Comparison of ENCODE assay signal across 19 mouse cellular contexts in the genomic region with DNA sequence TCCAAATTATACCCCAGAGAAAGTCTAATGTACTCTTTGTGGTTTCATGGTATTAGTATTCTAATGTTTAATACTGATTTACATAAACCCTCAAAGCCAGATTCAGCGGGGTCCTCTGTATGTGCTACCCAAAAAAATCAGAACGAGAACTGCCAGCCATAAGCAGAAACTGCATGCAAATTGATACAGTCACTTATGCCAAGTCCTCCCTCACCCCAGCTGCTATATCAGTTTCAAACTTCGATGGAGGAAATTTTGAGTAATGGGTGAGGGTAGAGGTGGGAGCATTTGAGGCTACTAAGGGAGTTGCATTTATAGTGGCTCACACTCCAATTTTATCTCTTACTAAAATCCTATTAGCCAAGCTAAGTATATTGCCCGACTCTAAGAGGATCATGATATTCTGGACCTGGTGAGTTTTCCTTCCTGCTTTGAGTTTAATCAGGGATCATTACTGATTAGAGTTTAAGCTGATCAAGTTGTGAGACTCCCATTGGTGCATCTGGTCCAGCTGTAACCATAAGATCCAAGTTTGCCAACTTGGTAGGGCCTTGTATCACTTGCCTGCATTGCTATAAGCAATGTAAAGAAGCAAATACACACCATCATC.
DNase-seq lines count a peak whose midpoint lies in the region; TF ChIP-seq lines count a peak whose summit lies in the region.
"Had no signal": no experiment of that assay in that cellular context is flagged by ENCODE, and none has a peak within 500 bp of the region (broad histone marks: within the 10 kb centered on the region; RNA-seq: fewer than 3 reads in every experiment).

No protein-coding gene starts in this region.

- TF ChIP-seq CTCF in left cerebral cortex, adult 2 months (IDR thresholded peaks at IDR 0.05): no peak

- H3K4me3 ChIP-seq in left cerebral cortex, adult 2 months: no peak overlapping the region
- H3K4me3 ChIP-seq: embryonic facial prominence, embryonic 15.5 days; heart, embryonic 10.5 days; hindbrain, embryonic 10.5 days; limb, embryonic 12.5 days; liver, embryonic 13.5 days had no signal

- DNase-seq in left cerebral cortex, adult 2 months (ENCODE audit: extremely low spot score in 1 of 2, low spot score in 2 of 2): no peak
- DNase-seq in left cerebral cortex, postnatal 4 days: no peak
- DNase-seq in brain, adult 2 months (ENCODE audit: low read depth, low spot score): peak; percentile 69
- DNase-seq in frontal cortex, postnatal 36 days (ENCODE audit: low spot score in 2 of 2): peak; percentile 18 to 54
- peak; percentile 27 to 78 for DNase-seq in layer of hippocampus, postnatal 14 days (ENCODE audit: low spot score in 2 of 2)
- no peak for DNase-seq in kidney, postnatal 10 days
- DNase-seq in testis, postnatal 14 days (ENCODE audit: low spot score): no peak
- no peak for DNase-seq in gastrocnemius, postnatal 25 days
- DNase-seq: cerebellum, postnatal 10 days; kidney, adult 18-20 months; kidney, postnatal 25 days; liver, embryonic 13.5 days; lung, embryonic 14.5 days; lung, postnatal 36 days; thymus, adult 18-20 months had no signal

- intact Hi-C loops in left cerebral cortex, adult 2 months (cut with DNase I): no loop called here
- intact Hi-C loops in left cerebral cortex, postnatal 4 days (cut with DNase I): no loop called here

- peak overlapping the region; percentile 7; the same call in 1 of the 2 replicates for H3K27ac ChIP-seq in left cerebral cortex, adult 2 months
- H3K27ac ChIP-seq: embryonic facial prominence, embryonic 15.5 days; heart, embryonic 10.5 days; hindbrain, embryonic 10.5 days; limb, embryonic 12.5 days; liver, embryonic 13.5 days had no signal

Comparison
In these comparisons a context has a peak if more than half of its experiments do, and no peak if none do; other contexts are left out.
1. DNase-seq: peak in brain, adult 2 months (single experiment), frontal cortex, postnatal 36 days (2 of 2) and layer of hippocampus, postnatal 14 days (2 of 2); none in left cerebral cortex, adult 2 months (0 of 2), left cerebral cortex, postnatal 4 days (single experiment), kidney, postnatal 10 days (single experiment), testis, postnatal 14 days (single experiment) and gastrocnemius, postnatal 25 days (single experiment).